Mouse (Mus musculus): ENCODE measurements around the gene Olfr479.
"Not testable (repeated sequence)": the region's sequence is repeated elsewhere in the genome, so short reads cannot be mapped to it uniquely, and the experiment has no call there.

Olfr479 gene

GRCm38 (mm10) chr7:108050393-108050792 lies at the start of gene Olfr479:
Olfr479 (plus strand) TSS chr7:108050693.
- no peak for DNase-seq

DNA sequence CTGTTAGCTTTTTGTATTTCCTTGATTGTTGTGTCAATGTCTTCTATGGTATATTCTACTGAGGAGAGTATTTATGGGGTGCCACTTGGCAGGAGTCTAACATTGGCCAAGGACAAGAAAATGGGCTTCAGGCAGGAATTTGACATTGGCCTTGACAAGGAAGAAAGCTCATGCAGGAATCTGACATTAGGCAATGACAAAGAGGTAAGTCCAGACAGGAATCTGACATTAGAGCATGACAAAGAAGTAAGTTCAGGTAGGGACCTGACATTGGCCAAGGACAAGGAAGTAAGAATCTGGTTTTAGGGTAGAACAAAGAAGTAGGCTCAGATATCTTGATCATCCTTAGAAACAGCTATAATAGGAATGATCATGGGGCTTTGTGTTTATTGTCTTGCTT lies 36.2 kb upstream of the Olfr479 start:
- DNase-seq: not testable (repeated sequence)

DNA sequence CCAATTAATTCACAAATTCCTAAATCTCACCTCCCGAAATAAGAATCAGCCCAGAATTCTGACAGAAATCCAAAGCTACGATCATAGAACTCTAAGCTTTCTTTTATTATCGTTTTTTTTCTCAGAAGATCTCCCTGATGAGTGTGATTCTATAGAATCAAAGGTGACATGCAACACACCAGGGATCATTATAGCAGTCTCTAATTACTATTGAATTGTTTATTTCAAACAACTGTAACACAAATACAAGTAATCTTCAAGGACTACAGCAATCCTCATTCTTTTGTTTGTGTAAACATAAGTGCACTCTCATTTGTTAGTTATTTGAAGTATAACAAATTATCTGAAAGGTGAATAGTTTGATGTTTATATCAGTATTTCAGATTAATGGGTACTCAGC lies 16.6 kb upstream of the Olfr479 start, which contains the start of gene Olfr478:
Gene Olfr478 (minus strand): TSS at position 101 of the 400 bp plus-strand sequence.
- no peak for DNase-seq

GRCm38 (mm10) chr7:108067246-108067645 lies 16.8 kb downstream of the Olfr479 start, which contains the start of gene Olfr480:
Olfr480 (minus strand) TSS chr7:108067346.
- no peak for DNase-seq

DNA sequence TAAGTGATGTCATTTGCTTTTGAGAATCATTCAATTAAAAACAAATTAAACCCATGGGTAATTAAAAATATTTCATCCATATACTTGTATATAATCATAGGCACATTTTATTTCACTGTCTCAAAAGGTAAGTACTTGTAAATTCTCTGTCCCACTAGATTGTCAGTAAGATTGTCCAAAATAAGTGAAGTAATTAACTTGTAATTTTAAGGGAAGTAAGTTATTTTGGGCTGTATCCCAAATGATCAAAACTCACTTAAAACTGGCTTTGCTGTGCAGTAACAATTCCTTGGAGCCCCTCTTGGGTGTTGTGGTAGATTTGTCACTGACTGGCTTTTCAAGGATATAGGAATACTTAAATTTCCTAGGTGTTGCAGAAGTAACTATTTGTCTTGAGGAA lies 29.1 kb downstream of the Olfr479 start, which contains the start of gene Olfr481:
Gene Olfr481 (plus strand): TSS at position 301 of the 400 bp plus-strand sequence.
- no peak for DNase-seq

DNA sequence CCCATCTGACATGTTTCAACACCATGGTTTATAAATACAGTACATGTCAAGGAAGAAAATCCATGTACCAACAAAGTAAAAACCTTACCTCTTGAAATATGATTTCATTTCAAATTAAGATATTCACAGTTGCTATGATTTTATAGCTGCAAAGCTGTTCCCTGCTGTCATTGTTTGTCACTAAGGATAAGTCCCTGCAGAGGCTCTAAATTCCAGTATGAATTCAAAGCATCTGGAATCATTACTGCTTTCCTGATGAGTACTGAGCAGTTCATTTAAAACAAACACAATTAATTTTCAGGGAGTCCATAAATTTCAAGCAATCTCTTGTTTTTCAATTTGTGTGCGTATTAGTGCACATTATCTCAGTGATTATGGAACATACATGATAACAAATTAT lies 47.0 kb downstream of the Olfr479 start, which contains the start of gene Olfr482:
Gene Olfr482 (minus strand): TSS at position 101 of the 400 bp plus-strand sequence.
- DNase-seq: no peak

DNA sequence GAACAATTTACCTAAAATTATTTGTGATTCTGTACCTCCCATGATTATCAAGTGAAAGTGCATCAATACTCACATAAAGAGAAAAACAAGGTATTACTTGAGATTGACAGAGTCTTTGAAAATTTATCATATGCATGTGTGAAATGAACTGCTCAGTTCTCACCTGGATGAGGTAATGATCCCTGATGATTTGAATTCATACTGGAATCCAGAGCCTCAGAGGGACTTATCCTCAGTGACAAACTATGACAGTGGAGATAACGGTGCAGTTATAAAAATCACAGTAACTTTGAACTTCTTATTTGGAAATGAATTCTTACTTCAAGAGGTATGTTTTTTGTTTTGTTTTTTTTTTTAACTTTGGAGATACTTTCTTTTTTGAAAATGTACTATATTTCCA lies 50.1 kb downstream of the Olfr479 start, which contains the start of gene Olfr483:
Gene Olfr483 (plus strand): TSS at position 301 of the 400 bp plus-strand sequence.
- DNase-seq: no peak
